Mouse (Mus musculus) heart, adult 8-10 months (tissue): ENCODE data around the gene Tmcc1. TPM values are rescaled to one million over a fixed set of nuclear protein-coding genes. Genes with fewer than 3 reads are reported as not detected.
"Not testable (repeated sequence)": the region's sequence is repeated elsewhere in the genome, so short reads cannot be mapped to it uniquely, and the experiment has no call there.

Experiments
- DNase-seq: peaks from one replicate; pipeline ENCODE4 v3.0.0; 2022; ENCODE audit warnings: low spot score
- total RNA-seq, 4 experiments: library from RNA; stranded (reverse); gene quantifications; 2 replicates each; pipeline ENCODE4 v1.2.4; 2022

The Tmcc1 gene
- 10 to 100 TPM; 29.7 to 34.6 (median 31.4) TPM for total RNA-seq

DNA sequence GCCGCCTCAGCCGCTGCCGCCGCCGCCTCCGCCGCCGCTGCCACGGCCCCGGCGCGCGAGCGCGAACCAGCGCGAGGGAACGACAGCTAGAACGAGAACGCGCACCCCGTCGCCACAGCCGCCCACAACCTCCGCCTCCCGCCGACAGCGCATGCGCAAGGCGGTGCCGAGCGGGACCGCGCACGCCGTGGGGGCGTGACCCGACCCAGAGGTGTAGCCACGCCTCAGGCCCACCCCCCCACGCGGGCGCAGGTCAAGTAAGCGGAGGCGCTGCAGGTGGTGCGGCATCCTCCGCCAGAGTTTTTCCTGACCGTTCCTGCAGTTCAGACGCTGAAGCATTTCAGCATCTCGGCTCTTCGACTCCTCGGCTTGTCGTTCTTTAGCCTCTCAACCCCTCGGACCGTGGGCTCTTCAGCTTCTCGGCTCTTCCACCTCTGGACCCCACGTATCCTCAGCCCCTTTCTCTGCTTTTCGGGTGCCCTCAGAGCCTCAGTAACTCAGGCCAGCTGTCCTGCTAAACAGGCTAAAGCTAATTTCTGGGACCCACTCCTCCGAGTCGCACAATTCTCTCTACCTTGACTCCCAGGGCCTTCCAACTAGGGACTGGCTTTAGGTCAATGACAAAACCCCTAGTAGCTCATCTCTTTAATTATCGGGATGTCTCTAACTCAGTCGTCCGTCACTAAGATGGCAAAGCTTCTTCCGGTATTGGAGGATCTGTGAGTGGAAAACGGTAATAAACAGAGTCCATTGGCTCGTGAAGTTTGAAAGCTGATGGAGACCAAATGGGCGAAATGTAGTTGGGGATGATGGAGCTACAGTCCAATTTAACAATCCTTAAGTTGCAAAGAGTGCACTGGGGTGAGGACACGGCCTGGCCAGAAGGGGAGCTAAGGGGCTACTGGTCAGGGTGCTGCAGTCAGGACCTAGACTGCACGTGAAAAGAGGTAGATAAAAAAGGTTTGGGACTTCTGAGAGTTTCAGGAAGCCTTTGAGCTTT is at the start of gene Tmcc1:
Gene Tmcc1, minus strand, starts transcription at position 93 of the 1,000 bp plus-strand sequence.
- peak; percentile 97 for DNase-seq

DNA sequence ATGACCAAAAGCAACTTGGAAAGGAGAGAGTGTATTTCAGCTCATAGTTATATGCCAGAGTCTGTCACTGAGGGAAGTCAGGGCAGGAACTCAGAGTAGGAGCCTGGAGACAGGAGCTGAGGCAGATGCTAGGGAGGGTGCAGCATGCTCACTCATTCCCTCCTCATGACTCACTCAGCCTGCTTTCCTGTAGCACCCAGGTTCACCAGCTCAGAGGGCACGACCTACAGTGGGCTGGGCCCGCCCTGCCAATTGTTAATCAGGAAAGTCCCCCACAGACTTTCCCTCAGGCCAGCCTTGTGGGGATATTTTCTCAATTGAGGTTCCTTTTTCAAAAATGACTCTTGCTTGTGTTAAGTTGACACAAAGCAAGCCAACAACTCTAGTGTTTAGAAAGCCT is 47.1 kb upstream of the Tmcc1 start:
- no peak for DNase-seq

DNA sequence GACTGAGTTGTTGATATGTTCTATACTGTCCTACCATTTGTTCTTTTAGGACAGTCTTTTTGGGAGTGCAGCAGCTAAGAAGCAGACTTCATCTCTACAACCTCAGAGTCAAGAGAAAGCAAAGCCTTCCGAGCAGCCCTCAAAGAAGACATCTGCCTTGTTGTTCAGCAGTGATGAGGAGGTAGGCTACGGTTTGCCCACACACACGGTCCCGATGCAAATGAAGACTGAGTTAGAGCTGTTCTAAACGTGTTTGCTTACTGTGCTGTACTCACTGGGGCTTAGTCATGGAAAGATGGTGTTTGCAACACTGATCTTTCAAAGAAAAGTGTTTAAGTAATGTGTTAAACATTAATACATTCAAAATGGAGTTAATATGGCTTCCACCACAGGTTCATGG is 44.8 kb upstream of the Tmcc1 start:
- DNase-seq, result no peak

DNA sequence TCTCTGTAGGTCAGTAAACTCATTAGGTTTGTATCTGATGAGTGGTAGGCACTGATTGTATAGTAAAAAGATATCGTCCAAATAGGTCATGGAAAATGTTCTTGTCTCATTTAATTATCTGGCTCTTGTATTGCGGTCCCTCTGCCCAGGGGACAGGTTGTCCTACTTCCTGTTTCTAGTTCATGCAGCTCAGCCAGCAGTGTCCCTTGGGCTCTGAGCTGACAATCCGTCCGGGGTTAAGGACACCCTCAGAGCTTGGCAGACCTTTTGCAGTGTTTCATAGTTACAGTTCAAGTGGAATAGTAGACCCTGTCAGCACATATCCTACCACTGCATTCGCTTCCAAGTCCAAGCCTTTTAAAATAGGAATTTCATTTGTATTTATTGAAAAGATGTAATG is 42.0 kb upstream of the Tmcc1 start:
- DNase-seq, result peak; percentile 24

DNA sequence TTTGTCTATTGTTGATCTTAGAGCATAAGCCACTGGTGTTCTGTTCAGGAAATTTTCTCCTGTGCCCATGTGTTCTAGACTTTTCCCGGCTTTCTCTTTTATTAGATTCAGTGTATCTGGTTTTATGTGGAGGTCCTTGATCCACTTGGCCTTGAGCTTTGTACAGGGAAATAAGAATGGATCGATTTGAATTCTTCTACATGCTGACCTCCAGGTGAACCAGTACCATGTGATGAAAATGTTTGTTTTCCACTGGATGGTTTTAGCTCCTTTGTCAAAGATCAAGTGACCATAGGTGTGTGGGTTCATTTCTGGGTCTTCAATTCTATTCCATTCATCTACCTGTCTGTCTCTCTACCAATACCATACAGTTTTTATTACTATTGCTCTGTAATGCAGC is 41.5 kb upstream of the Tmcc1 start:
- DNase-seq, result not testable (repeated sequence)

DNA sequence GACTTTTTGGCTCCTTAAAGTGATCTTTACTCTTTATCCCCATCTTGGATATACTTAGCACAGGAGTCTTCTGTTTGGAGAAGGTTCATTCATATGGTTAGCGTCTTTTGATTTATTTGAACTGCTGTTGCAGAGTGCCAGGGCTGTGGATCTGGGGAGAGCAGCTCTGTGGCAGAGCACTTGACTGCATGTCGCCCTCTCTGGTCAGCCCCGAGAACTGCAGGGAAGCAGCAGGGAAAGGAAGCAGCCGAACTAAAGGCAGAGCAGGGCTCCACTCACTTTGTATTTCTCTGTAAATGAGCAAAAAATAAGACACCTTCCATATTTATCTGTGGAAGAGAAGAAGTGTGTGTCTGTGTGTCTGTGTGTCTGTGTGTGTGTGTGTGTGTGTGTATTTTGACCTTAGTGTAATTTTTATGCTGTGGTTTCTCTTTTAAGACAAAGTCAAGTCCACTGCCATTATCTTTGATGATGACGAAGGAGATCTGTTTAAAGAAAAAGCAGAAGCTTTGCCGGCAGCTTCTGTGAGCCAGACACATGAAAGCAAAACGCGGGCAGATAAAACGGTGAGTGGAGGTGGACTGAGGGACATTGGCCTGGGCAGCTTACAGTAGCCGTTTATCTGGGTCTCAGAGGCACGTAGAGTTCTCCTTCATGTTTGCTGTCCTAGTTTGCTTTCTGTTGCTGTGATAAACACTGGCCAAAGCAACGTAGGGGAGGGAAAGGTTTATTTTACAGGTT is 35.7 kb upstream of the Tmcc1 start:
- DNase-seq, result peak; percentile 70

DNA sequence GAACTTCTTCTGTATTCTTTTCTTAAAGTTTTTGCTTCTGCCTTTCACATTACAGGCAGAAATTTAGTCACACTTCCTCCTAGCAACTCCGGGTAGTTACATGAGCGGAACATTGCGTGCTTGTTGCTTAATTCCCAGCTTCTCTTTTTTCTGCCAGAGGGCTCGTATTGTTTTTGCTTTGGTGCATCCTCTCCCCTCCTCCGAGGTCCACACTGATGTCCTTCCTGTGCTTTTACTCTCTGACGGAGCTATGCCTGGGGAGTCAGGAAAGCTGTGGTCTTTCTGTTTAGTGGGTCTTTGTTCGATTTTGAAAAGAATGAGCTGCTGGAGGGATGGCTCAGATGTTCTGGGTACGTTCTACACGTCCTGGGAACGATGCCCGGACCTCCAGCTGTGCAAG is 34.5 kb upstream of the Tmcc1 start:
- DNase-seq, result peak; percentile 69

DNA sequence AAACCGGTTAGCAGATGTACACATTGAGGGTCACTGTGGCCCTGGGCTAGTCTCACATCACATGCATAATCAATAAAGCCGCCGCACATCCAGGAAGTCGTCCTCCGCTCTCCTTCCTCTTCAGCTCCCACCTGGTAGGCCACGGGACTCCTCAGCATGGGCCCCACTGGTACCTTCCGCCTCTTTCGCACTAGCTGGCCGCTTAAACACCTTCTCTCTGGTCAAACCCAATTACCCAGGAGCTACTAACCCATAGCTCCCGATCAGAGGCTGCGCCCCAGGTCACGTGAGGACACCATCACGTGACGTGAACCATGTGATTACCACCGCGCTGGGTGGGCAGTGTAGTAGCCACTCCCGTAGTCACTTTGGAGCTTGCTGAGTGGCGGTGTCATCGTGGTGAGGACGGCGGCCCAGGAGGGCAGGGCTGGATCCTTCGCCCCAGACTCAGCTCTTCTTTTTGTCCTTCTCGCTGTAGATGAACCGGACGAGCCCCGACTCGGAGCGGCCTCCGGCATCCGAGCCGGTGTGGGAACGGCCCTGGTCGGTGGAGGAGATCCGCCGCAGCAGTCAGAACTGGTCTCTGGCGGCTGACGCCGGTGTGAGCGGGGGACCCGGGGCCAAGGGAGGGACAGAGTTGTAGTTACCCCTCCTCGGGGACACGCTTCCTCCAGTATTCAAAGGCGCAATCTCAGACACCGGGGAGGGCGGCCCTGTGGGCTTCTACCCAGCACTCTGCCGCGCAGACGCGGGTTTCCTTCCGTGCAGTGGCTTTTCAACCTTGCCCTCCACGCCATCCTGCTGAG is 14.6 kb upstream of the Tmcc1 start, which contains the start of gene Washc2:
Gene Washc2, plus strand, starts transcription at position 310 of the 806 bp plus-strand sequence.
- peak; percentile 96 for DNase-seq

DNA sequence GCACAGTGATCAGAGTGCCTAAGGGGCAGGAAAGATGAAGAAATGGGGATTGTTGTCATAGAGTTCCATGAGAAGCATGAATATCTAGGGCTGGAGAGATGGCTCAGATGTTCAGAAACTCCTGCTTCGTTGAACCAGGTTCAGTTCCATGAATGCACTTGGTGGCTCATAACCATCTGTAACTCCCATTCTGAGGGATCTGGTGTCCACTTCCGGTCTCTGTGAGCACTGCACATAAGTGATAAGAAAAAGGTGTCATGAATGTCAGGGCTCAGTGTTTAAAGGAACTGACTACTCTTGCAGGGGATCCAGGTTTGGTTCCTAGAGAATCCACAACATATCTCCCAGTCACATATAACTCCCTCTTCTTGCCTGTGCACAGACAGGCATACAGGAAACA is 6.4 kb upstream of the Tmcc1 start:
- DNase-seq, result no peak

DNA sequence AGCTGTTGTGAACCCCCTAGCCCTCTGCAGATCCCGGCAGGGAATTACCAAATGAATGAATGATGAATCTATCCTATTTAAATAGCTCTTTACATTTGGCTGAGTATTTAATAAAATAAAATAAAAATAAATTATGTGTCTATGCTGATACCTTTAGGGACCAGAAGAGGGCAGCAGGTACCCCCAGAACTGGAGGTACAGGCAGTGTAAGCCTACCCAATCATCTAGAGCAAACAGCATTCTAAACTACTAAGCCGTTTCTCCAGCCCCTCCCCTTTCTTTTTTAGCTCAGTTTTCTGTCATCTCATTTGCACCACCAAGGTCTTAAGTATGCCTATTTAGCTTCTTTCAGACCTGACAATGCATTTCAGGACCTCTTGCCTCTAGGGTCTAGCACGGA is 4.9 kb upstream of the Tmcc1 start:
- no peak for DNase-seq

DNA sequence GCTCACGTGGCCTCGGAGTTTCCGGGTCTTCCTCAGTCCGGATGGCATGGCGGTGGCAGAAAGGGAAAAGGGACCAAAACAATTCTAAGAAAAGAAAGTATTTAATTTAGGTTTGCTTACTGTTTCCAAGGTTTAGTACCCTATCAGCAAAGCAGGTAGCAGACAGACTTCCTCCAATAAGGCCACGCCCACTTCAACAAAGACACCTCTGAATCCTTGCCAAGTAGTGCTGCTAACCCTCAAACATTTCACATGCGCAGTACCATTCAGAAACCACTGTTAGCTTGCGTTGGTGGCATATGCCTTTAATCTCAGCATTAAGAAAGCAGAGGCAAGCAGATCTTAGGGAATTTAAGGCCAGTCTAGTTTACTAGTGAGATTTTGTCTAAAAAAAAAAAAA is 2.5 kb upstream of the Tmcc1 start:
- DNase-seq, result no peak

DNA sequence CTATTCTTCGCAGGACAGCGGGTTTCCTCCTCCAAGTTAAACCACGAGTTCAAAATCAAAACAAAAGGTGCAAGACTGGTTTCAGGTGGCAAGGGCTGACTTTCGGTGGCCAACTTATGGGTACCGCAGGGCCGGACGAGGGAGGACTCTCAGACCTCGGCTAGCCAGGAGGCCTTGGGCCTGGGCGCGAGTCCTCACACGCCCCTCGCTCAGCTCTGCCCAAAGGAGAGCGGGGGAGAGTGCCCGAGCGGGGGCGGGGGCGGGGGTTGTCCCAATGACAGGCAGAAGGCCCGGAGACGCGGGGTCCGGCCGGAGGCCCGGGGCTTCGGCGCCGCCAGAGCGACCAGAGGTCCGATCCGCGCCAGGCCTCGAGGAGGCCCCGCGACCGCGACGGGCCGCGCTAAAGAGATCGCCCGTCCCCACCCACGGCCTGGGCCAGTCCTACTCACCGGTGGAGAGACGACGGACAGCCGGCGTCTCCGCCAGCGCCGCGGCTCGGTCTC is 426 bp downstream of the Tmcc1 start:
- no peak for DNase-seq

DNA sequence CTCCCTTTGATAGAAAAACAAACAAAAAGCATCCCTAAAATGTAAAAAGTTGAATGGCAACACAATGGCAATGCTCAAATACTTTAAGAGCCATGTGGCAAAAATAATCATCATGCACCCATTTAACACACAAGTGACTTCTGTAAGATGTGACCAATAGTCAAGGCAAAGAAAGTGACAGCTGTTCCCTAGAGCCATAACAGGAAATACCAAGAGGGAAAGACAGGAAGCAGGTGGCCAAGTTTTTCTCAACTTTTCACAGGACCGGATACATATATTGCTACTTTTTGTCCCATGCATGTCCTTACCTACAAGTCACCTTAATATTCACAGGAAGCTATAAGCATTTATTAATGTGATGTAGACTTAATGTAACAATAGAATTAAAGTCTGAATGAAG is 3.9 kb downstream of the Tmcc1 start:
- no peak for DNase-seq

DNA sequence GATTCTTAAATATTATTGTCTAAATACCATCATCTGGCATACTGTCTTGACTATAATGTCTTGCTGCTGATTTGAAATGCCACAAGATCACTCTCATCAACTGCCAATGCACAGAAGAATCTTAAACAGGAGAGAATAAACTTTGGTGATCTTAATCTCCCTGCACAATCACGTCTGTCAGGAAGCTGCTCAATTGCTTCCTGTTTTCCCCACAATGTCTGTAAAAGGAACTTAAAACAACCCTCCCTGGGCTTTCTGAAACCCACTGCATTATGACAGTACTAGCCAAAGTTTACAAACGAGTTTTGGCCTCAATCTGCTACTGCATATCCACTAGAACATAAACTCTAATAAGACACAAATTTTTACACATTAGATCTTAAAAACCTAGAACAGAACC is 6.8 kb downstream of the Tmcc1 start:
- no peak for DNase-seq

DNA sequence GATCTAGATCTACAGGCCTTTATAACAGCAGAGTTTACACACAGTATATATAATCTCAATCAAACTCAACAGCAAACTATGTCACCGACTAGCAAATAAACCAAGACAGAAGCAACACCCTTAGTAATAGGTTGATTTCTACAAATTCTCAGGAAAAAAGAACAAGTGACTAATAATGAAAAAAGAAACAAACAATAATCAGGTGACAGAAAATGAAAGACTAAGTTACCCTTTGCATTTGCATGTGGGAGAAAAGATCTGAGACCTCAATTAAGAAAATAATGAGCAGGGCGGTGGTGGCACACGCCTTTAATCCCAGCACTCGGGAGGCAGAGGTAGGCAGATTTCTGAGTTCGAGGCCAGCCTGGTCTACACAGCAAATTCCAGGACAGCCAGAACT is 9.8 kb downstream of the Tmcc1 start:
- no peak for DNase-seq

DNA sequence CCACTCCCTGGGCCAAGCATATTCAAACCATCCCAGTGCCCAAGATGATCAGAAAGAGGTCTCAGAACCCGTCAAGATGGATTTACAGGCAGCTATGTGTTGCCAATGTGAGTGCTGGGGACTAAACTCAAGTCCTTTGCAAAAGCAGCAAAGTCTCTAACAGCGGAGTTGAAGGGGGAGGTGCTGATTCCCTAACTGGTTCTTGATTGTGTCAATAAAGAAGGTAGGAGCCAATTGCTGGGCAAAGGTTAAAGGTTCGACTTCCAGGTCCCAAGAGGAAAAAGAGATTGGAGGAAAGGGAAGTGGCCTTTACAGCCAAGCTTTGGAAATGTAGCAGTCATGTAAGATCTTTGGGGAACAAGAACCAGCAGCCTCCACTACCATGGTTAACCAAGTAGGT is 12.6 kb downstream of the Tmcc1 start:
- no peak for DNase-seq

DNA sequence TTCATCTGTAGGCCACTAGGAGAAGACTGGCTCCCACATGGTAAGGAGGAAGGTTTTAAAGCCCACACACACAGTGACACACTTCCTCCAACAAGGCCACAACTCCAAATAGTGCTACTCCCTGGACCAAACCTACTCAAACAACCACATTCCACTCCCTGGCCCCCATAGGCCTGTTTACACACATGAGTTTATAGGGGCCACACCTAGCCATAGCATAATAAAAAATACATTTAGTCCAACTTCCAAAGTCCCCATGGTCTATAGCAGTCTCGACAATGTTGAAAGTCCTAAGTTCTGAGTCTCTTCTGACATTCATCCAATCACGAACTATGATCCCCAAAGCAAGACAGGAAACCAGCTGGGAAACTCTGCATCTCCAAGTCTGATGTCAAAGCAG is 14.9 kb downstream of the Tmcc1 start:
- DNase-seq, result no peak

DNA sequence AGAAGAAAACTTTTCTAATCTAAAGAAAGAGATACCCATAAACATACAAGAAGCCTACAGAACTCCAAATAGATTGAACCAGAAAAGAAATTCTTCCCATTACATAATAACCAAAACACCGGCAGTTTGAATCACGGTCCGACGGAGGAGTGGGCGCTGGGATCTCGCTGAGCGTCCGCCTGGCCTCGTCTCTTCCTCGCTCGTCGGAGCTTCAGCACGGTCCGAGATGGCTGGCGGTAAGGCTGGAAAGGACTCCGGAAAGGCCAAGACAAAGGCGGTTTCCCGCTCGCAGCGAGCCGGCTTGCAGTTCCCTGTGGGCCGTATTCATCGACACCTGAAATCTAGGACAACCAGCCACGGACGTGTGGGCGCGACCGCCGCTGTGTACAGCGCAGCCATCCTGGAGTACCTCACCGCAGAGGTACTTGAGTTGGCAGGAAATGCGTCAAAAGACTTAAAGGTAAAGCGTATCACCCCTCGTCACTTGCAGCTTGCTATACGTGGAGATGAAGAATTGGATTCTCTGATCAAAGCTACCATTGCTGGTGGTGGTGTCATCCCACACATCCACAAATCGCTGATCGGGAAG is 19.7 kb downstream of the Tmcc1 start:
- DNase-seq, result not testable (repeated sequence)

DNA sequence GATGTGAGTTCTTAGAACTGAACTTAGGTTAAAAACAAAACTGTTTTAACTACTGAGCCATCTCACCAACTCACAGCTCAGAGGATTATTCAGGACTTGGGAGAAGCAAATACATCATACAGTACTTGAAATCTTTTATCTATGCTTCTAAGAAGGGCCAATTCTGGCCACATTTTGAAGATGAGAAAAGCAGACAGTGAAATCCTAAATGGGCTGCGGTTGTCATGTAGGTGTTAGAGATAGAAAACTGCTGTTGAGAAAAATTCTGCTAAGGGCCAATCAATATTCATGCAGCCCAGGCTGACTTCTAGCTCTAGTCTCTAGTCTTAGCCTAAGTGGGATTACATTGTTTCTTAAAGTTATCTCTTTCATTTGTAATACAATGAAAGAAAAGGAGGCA is 26.9 kb downstream of the Tmcc1 start:
- DNase-seq, result no peak

DNA sequence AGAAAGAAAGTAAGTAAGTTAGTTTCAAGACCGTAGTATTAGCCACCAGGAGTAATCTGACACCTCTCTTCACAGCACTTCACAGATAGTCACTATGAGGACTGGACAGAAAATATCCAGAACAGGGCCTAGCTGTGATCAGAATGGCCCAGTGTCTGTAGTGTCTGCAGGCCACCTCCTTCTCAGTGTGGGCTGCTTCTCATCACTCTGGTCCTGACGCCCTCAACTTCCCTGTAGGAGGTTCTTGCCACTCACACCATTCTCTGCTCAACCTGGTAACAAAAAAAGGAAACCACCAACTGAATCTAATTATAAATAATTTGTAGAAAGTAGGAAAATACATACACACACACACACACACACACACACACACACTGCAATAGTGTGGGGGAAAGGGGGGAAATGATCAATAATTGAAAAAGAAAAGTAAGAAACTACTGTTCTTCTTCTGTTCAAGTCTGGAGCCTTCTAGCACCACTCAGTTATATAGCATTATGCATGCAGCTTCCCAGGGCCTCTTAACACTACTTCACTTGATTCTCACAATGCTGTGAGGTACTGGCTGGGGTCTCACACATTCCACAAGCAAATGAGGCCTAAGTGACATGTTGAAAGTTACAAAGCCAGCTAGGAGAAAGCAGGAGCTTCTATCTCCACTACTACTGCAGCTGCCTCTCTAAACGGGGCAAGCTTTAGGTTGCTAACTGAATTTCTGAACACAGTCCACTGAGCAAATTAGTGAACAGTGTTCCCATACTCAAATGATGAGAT is 38.2 kb downstream of the Tmcc1 start:
- DNase-seq, result no peak
